In the genomic region with DNA sequence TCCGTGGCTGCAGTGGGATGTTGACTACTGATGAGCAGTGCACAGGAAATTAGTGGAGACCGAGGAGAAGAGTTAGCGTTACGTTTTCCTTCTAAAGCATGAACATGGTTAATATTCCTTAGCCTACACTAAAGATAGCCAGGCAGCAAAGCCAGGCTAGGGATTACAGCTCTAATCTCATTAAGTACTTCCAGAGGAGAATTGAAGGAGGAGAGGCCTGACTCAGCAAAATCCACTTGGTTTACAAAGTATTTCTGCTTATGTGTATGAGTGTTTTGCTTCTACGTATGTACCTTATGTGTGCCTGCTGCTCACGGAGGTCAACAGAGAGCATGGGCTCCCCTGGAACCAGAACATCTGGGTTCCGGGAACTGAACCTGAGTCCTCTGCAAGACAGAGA, we compare ENCODE assay signal across 21 mouse cellular contexts. TPM values are rescaled to one million over a fixed set of nuclear protein-coding genes. Genes with fewer than 3 reads are reported as not detected.
"Had no signal": no experiment of that assay in that cellular context is flagged by ENCODE, and none has a peak within 500 bp of the region (broad histone marks: within the 10 kb centered on the region; RNA-seq: fewer than 3 reads in every experiment).

No protein-coding gene starts in this region.

- H3K9ac ChIP-seq: liver, embryonic 13.5 days; midbrain, embryonic 12.5 days; neural tube, embryonic 13.5 days had no signal

- H3K27ac ChIP-seq: kidney, postnatal 0 days; layer of hippocampus, adult 2 months; left cerebral cortex, adult 2 months; liver, embryonic 13.5 days; midbrain, embryonic 12.5 days; neural tube, embryonic 13.5 days; stomach, postnatal 0 days had no signal

- ATAC-seq: intestine, embryonic 16.5 days had no signal

- H3K9me3 ChIP-seq: liver, embryonic 13.5 days; midbrain, embryonic 12.5 days; neural tube, embryonic 13.5 days had no signal

- DNase-seq: kidney, adult 2 months; kidney, postnatal 25 days; layer of hippocampus, adult 9-11 months; liver, embryonic 13.5 days; lung, adult 2 months; lung, postnatal 14 days; lung, postnatal 4 days; thymus, adult 2 months; thymus, postnatal 14 days; thymus, postnatal 4 days had no signal

- H3K4me3 ChIP-seq: layer of hippocampus, adult 2 months; left cerebral cortex, adult 2 months; liver, embryonic 13.5 days; midbrain, embryonic 12.5 days; myocyte; neural tube, embryonic 13.5 days had no signal

- H3K36me3 ChIP-seq: liver, embryonic 13.5 days; midbrain, embryonic 12.5 days; neural tube, embryonic 13.5 days had no signal

- H3K27me3 ChIP-seq: liver, embryonic 13.5 days; midbrain, embryonic 12.5 days; neural tube, embryonic 13.5 days had no signal

- H3K4me2 ChIP-seq: liver, embryonic 13.5 days; midbrain, embryonic 12.5 days; neural tube, embryonic 13.5 days had no signal

RNA-seq across cellular contexts. Expression of a gene that starts 53.8 kb away (rescaled TPM):
- total RNA-seq: megakaryocyte progenitor cell, adult 5-6 weeks; megakaryocyte-erythroid progenitor cell, adult 5-6 weeks; neutrophil, adult 5-6 weeks had no signal
